Mouse (Mus musculus) spleen, adult 2 months (tissue): ENCODE measurements around the gene Cdh15.

Experiments
- CTCF ChIP-seq: fragments of 200-500 bp; IDR thresholded peaks from 2 replicates; pipeline ENCODE4 v1.5.1; 2011; ENCODE audit warnings: mild to moderate bottlenecking, inconsistent platforms; ENCODE audit not compliant: insufficient read depth, insufficient read length, insufficient replicate concordance; ENCODE audit errors: extremely low read depth
- POLR2A ChIP-seq: fragments of 200-500 bp; IDR thresholded peaks from 2 replicates; pipeline ENCODE4 v1.6.1; 2011; ENCODE audit warnings: low read depth, low read length, inconsistent platforms

DNA sequence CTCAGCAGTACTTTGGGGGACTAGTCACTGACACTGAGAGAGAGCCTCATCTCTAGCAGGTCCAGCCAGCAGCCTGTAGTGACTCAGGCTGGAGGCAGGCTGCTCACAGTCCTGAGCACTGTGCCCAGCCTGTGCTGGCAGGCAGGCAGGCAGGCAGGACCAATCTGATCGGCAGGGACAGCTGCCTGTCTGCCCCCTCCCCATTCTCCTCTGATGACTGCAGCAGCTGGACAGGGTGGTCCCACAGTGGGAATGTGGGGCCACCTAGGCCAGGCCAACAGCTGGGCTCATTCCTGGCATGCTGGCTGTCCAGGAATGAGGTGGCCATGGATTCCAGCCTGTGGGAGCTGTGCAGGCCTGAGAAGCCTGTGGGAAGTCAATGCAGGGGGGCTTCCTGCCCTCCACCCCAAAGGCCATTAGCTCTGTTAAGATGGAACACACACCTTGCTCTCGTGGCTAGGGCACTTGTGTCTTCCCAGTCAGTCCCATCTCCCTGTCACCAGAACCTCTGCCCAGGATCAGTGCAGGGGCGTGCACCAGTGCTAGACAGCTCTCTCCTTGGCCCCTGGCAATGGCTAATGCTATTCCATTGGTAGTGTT, 3.0 kb downstream of the Cdh15 start:
- TF ChIP-seq CTCF (no peak), POLR2A (no peak)
